Mouse (Mus musculus): Measurements from ENCODE around the gene Abcb1b.

GRCm38 (mm10) chr5:8901001-8901400 is 103.1 kb downstream of the Abcb1b start:
- TF ChIP-seq POLR2A (IDR thresholded peaks at IDR 0.05; ENCODE audit: low read depth, low read length) (no peak), CTCF (IDR thresholded peaks at IDR 0.05; ENCODE audit: borderline replicate concordance, insufficient read depth, low read length) (no peak)
